Mouse (Mus musculus) megakaryocyte progenitor cell, adult 5-6 weeks (primary cell): ENCODE results near the gene Vmn1r1. TPM values are rescaled to one million over a fixed set of nuclear protein-coding genes. Genes with fewer than 3 reads are reported as not detected.
"Not testable (repeated sequence)": the region's sequence is repeated elsewhere in the genome, so short reads cannot be mapped to it uniquely, and the experiment has no call there.

ENCODE experiments used
- ATAC-seq: replicated peaks from 2 replicates; pipeline ENCODE4 v1.8.0; 2016; ENCODE audit warnings: mild to moderate bottlenecking, moderate TSS enrichment, inconsistent platforms; ENCODE audit not compliant: poor library complexity
- total RNA-seq, 2 experiments: library from RNA; stranded (forward) in 1 of 2; stranded (reverse) in 1 of 2; fragments of 157-497, 149-512 nt in 1 of 2; fragments of 200-1000 nt in 1 of 2; gene quantifications; 2 replicates each; pipeline versions ENCODE4 v1.2.3 to v1.2.4; 2015 to 2017

Gene Vmn1r1
- total RNA-seq (2015) (not detected in 2 replicates), total RNA-seq (2017) (not detected in 2 replicates)

DNA sequence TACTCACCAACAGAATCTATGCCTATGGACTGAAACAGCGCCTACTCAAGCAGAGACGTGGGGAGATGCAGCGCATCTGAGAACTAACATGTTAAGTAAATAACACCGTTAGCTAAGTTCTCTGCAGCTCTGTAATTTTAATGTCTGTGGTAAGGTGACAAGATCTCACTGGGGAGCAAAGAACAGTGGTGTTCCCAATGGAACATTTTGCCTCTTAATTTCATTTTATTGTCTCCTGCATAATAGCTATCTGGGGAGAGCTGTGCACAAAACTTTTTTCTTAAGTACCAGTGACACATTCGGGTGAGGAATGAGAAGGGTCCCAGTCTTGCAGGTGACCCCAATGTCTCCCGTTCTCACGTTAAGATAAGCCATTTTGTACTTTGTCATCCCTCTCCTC lies at the start of gene Vmn1r1:
Gene Vmn1r1, minus strand, starts transcription at position 101 of the 400 bp plus-strand sequence.
- ATAC-seq = no peak

GRCm38 (mm10) chr1:182210322-182210721 lies 46.0 kb upstream of the Vmn1r1 start:
- ATAC-seq = no peak

- no peak for ATAC-seq
Observed at GRCm38 (mm10) chr1:182192581-182192980, 28.3 kb upstream of the Vmn1r1 start.

- no peak for ATAC-seq
Observed at GRCm38 (mm10) chr1:182191816-182192545, 27.7 kb upstream of the Vmn1r1 start.

DNA sequence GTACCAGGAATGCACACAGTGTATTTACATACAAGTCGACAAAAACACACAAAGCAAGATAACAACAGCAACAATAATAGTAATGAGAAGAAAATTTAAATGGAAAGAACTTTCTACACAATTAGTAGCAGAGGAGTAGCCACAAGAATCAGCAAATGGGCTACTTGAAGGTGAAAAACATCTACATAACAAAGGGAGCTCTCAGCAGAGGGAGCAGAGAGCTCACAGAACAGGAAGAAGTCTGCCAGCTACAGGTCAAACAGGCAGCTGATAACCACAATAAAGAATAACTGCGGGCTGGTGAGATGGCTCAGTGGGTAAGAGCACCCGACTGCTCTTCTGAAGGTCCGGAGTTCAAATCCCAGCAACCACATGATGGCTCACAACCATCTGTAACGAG lies 26.9 kb upstream of the Vmn1r1 start:
- no peak for ATAC-seq

DNA sequence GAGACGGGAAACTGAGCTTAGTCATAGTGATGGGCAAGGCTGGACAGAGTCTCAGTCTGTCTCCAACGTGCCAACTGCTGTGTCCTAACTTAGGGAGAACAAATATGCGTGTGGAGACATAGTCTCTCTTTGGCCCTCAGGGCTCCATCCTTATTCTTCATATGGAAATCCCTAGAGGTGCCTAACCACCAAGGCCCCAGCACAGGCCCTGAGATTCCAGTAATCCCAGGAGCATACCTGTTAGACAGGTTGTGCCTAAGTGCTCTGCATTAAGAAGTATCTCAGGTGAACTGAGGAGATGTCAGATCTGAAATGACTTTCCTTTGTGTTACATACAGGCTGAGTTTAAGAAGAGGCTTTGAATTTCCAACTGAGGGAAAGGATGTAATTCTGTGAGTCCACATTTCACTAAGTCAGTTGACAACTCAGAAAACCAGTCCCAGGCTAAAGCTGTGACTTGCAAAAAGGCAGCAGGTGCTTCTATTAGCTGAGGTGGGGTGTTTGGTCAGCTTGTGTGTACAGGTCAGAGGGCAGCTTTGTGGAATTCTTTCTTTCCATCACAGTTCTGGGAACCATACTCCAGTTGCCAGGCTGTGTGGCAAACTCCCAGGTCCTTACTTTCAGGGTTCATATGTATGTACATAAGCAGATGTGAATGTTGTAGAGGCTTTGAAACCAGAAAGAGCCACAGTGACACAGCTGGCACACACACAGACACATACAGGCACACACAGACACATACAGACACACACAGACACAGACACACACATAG lies 25.6 kb upstream of the Vmn1r1 start:
- no peak for ATAC-seq

GRCm38 (mm10) chr1:182182449-182182848 lies 18.2 kb upstream of the Vmn1r1 start:
- not testable (repeated sequence) for ATAC-seq

DNA sequence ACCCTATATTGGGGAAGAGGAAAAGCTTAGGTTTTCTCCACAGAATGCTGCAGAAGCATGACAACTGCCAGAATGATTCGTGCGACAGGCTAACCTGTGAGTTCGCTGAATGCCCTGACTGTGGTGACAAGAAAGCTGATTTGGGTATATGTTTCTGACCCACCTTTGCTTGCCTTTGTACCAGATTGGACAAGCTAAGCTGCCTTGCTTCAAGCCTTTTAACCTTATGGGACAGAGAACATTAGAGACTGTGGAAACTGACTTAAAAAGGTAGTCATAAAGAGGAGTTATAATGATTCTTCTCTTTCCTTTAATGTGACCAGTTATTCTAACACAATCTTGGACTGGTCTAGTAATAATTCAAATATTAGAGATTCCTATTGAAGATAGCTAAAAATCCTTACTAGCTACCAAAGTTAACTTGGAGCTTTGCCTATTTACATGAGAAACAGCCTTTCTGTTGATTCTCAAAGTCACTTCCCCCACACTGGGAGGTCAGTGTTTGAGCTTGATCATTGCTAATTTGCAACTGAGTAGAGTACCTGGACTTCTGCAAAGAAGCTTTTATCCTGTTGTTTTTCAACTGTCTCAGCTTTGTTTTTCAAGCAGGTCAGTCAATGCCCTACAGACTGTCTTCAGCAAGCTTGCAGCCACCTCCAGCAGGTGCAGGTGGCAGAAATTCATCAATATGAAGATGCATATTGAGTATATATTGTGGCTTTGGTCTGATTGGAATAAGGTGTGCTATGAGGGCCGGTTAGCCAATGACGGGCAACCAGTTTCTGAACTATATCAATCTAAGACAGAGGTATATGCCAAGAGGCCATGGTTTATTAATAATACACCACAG lies 17.4 kb upstream of the Vmn1r1 start:
- no peak for ATAC-seq

- not testable (repeated sequence) for ATAC-seq
Observed at GRCm38 (mm10) chr1:182176985-182177384, 12.7 kb upstream of the Vmn1r1 start.

DNA sequence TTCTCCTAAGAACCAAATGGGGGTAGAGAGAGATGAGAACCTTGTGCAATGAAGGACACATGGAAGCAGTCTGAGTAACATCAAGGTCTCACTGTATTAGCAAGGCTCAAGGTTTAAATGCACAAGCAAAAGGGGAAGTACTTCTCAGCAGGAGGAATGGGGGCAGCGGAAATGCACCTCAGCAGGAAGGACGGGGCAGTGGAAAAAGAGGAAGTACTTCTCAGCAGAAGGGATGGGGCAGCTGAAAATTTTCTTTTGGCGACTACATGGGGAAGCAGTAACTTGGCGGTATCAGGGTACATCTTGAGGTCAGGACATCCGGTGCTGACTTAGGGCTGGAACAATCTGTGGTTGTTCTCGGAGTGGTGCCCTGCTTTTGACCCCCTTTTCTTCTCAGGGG lies 5.9 kb upstream of the Vmn1r1 start:
- not testable (repeated sequence) for ATAC-seq

- ATAC-seq = peak; percentile 46; the same call in 1 of the 2 replicates
Observed at GRCm38 (mm10) chr1:182162951-182163350, 1.3 kb downstream of the Vmn1r1 start.

- ATAC-seq = no peak
Observed at GRCm38 (mm10) chr1:182159575-182159974, 4.7 kb downstream of the Vmn1r1 start.

DNA sequence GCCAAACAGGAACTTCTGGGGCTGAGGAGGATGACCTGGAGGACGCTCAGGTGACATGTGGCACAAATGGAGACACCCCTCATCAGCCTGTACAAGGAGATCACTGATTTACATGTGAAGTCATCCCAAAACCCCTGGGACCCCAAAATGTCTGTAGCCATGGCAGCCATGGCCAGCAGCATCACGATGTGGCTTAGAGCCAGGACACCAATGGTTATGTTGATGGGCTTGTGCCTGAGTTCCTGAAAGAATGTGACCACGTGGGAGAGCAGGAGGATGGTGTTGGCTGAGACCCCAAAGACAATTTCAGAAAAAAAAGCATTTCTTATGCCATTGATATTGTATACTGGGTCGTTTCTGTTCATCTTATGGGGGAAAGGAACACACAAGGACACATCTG lies 6.6 kb downstream of the Vmn1r1 start:
- no peak for ATAC-seq

DNA sequence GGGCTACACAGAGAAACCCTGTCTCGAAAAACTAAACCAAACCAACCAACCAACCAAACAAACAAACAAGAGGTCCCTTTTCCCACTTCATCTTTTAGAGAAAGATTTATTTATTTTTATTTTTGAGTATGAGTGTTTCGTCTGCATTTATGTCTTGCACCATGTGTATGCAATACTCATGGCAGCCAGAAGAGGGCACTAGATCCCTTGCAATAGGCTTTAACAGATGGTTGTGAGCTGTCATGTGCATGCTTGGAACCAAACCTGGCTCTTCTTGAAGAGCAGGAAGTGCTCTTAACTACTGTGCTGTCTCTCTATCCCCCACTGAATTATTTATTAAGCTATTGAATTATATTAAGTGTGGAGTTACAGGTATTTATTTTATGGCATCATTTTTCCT lies 14.3 kb downstream of the Vmn1r1 start:
- ATAC-seq = peak; percentile 90

DNA sequence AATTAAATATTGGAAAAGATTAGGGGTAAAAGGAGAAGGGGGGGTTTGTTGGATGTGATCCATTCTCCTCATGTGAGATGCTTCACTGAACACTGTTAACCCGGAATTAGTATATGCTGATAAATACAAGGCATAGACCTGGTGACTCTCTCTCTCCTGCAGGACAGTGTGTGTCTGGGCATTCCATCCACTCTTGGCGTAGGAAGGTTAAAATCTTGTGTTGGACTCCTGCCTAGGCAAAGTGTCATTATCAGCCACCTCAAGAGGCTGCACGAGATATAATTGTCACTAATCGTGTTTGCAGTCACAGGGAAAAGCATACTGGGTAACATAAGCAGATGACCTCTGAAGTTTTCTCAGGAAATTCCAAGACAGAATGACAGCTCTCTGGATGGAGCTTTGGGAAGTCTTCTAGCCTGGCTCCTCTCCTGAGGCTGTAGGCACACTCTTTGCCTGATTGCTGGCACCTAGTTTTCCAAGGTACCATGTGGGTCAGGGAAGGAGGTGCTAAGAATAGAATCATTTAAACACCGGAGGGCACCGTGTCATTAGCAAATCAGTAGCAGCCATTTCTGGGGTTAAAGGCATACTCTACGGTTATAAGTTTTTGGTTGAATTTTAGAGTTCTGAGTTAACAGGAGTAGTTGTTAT lies 15.3 kb downstream of the Vmn1r1 start:
- ATAC-seq = no peak

DNA sequence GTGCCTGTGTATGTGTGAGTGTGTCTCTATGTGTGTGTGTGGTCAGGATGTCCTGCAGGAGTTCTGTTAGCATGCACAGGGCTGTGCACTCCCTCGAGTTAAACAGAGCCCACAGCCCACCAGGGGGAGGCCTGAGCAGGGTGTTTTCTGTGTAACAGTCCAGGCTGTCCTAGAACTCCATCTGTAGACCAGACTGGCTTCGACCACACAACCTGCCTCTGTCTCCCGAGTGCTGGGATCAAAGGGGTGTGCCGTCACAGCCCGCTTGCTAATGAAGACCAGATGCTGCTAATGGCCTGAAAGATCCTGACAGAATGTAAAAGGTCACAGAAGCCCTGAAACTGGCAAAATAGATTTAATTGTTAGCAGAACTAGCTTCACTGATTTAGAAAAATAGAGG lies 18.7 kb downstream of the Vmn1r1 start:
- ATAC-seq = no peak

DNA sequence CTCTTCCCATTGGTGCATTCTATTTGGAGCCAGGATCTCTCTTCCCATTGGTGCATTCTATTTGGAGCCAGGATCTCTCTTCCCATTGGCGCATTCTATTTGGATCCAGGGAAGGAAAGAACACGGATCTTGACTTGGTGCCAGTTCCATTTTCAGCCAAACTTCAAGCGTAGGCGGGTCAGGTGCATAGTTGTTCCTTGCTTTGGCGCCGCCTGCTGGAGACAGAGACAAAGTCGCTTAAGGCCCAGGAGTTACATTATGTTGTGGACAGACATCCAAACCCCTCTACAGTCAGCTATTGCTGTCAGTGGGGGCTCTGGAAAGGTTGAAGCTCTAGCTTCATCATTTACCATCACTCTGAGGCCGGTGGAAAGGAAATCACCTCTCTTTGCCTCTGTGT lies 21.0 kb downstream of the Vmn1r1 start:
- ATAC-seq = peak; percentile 70

DNA sequence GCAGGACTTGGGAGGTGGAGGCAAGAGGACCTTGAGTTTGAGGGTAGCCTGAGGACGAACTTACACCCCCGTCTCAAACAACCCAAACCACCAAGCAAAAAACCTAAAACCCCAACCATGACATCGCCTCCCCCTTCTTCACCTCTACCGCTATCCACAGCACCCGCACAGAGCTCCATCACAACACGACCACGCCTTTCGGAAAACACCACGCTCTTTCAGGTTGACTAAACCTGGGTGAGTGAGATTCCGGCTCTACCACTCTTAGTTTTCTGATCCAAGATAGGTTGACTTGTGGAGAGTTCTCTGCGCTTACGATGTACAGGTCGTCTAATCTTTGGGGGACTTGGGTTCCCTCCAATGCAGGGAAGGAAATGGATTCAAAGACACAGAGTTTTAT lies 21.6 kb downstream of the Vmn1r1 start:
- ATAC-seq = no peak

DNA sequence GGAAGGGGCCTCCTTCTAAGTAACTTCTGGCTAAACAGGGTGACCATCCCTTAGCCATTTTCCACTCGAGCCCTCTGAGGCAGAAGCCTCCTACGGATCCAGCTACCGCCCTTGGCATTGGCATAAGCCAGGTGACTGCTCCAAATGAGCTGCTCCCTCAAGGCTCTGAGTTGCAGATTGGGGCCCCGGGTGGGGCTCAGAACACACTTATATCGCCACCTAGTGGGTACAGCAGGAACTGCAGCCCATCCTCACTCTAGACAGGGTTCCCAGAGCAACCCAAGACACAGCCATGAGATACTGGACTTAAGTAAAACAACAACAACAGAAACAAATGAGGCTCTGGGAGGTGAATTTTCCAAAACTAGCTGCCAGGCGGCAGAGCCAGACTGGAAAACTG lies 23.9 kb downstream of the Vmn1r1 start:
- peak; percentile 86 for ATAC-seq

DNA sequence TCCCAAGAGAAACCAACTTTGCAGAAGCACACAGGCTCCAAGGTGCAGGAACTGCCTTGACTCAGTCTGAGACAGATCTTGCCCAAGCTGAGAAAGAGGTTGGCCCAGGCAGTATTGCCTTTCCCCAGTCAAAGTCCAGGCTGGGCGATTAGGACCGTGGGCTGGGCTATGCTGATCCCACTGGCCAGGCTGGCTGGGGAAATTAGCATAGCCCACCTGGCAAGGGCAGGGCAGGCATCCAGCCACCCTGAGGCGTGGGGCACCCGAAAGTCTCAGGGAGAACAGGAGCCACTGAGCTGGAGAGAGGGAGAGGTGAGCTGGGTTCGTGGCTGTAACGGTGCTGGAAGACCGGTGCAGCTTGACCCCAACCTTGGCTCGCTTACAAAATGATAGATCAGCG lies 24.3 kb downstream of the Vmn1r1 start:
- no peak for ATAC-seq

DNA sequence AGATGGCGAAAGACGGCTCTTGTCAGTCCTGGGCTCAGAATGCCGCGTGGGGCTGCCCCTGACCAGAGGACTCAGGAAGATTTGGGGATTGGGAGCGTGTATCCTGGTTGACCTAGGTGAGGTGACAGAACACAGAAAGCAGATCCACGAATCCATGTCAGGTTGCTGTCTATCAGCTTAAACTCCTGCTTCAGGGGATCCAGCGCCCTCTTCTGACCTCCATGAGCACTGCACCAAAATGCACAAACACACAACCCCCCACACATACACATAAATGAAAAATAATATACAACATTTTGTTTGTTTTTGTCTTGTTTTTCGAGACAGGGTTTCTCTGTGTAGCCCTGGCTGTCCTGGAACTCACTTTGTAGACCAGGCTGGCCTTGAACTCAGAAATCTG lies 26.1 kb downstream of the Vmn1r1 start:
- ATAC-seq = 0 out of 2 replicates have a peak, but pooled peaks have one; percentile 19
